Mouse (Mus musculus): ENCODE results near the gene E2f2. TPM values are rescaled to one million over a fixed set of nuclear protein-coding genes. Genes with fewer than 3 reads are reported as not detected.

Gene E2f2
- polyA plus RNA-seq, 1 experiment from 2014 or later, result 5.5 TPM

Other genes starting within 250 kb of the E2f2 start
- 54.0 and 60.7 TPM in 2 replicates for gene Hmgcl, start 225.9 kb upstream of the E2f2 start, polyA plus RNA-seq (2014; fragmentation: Nextera tagmentation; extraction: Ambion mirVana)
- 27.9 and 28.1 TPM in 2 replicates for gene Gale, start 208.7 kb upstream of the E2f2 start, polyA plus RNA-seq (2014; fragmentation: Nextera tagmentation; extraction: Ambion mirVana)
- gene Lypla2, start 199.8 kb upstream of the E2f2 start, polyA plus RNA-seq (2014; fragmentation: Nextera tagmentation; extraction: Ambion mirVana), result 143 and 150 TPM in 2 replicates
- gene Pithd1, start 185.1 kb upstream of the E2f2 start, polyA plus RNA-seq (2014; fragmentation: Nextera tagmentation; extraction: Ambion mirVana), result 60.6 and 62.5 TPM in 2 replicates
- gene Eloa, start 150.6 kb upstream of the E2f2 start, polyA plus RNA-seq (2014; fragmentation: Nextera tagmentation; extraction: Ambion mirVana), result 38.2 and 42.8 TPM in 2 replicates
- gene Rpl11, start 119.0 kb upstream of the E2f2 start, polyA plus RNA-seq (2014; fragmentation: Nextera tagmentation; extraction: Ambion mirVana), result 350 and 354 TPM in 2 replicates
- 453 and 482 TPM in 2 replicates for gene Id3, start 28.9 kb upstream of the E2f2 start, polyA plus RNA-seq (2014; fragmentation: Nextera tagmentation; extraction: Ambion mirVana)
- gene Asap3, start 34.0 kb downstream of the E2f2 start, polyA plus RNA-seq (2014; fragmentation: Nextera tagmentation; extraction: Ambion mirVana), result 2.5 and 3.3 TPM in 2 replicates
- gene Tcea3, start 75.3 kb downstream of the E2f2 start, polyA plus RNA-seq (2014; fragmentation: Nextera tagmentation; extraction: Ambion mirVana), result 3.1 and 5.2 TPM in 2 replicates
- gene Zfp46, start 112.3 kb downstream of the E2f2 start, polyA plus RNA-seq (2014; fragmentation: Nextera tagmentation; extraction: Ambion mirVana), result 26.2 and 33.1 TPM in 2 replicates
- 194 and 200 TPM in 2 replicates for gene Hnrnpr, start 138.5 kb downstream of the E2f2 start, polyA plus RNA-seq (2014; fragmentation: Nextera tagmentation; extraction: Ambion mirVana)

Data from hindbrain, embryonic 11.5 days (tissue).